Mouse (Mus musculus) lung, embryonic 16.5 days (tissue): ENCODE measurements around the gene Cmip. TPM values are rescaled to one million over a fixed set of nuclear protein-coding genes. Genes with fewer than 3 reads are reported as not detected.
A peak's percentile ranks its signal among the peaks of the same experiment; 100 is the strongest.

ENCODE experiments used
- ATAC-seq: fragments of 200-750 bp; cut with Nextera tagmentation; 2 replicates; pipeline ENCODE4 v1.8.0; 2017; ENCODE audit warnings: low read depth, mild to moderate bottlenecking, moderate library complexity
- H3K27ac ChIP-seq: fragments of 300-500 bp; sonication (generic); 2 replicates; pipeline ENCODE4 v1.5.1; 2014; ENCODE audit warnings: mild to moderate bottlenecking, control low read depth, low read length
- H3K27me3 ChIP-seq: fragments of 300-500 bp; sonication (generic); 2 replicates; pipeline ENCODE4 v1.6.1; 2014; ENCODE audit warnings: low read depth, low read length, mixed read lengths; ENCODE audit not compliant: control insufficient read depth, insufficient read depth
- H3K36me3 ChIP-seq: fragments of 300-500 bp; sonication (generic); 2 replicates; pipeline ENCODE4 v1.6.1; 2014; ENCODE audit warnings: low read length; ENCODE audit not compliant: control insufficient read depth, insufficient read depth
- H3K4me1 ChIP-seq: fragments of 300-500 bp; sonication (generic); replicated peaks from 2 replicates; pipeline ENCODE4 v1.6.1; 2014; ENCODE audit warnings: low read length, mixed read lengths; ENCODE audit not compliant: control insufficient read depth, insufficient read depth
- H3K4me2 ChIP-seq: fragments of 300-500 bp; sonication (generic); 2 replicates; pipeline ENCODE4 v1.6.1; 2014; ENCODE audit warnings: low read depth, low read length, control low read depth
- H3K4me3 ChIP-seq: fragments of 300-500 bp; sonication (generic); 2 replicates; pipeline ENCODE4 v1.5.1; 2014; ENCODE audit warnings: mild to moderate bottlenecking, low read length, control low read depth
- H3K9ac ChIP-seq: fragments of 300-500 bp; sonication (generic); 2 replicates; pipeline ENCODE4 v1.6.1; 2014; ENCODE audit warnings: low read length, control low read depth
- H3K9me3 ChIP-seq: fragments of 300-500 bp; sonication (generic); 2 replicates; pipeline ENCODE4 v1.6.1; 2016; ENCODE audit warnings: low read length; ENCODE audit not compliant: control insufficient read depth
- WGBS: fragments of 180-500 bp; shearing (Covaris S2); extraction: QIAGEN DNeasy Blood & Tissue Kit; methylation state at CpG from one replicate; pipeline ENCODE4 v1.1.7; 2014; 5-methylcytosine and 5-hydroxymethylcytosine counted together
- polyA plus RNA-seq: library from polyadenylated mRNA; unstranded; fragments of >200 nt; fragmentation: Nextera tagmentation; extraction: Ambion mirVana; gene quantifications from 2 replicates; pipeline ENCODE4 v1.2.1, GENCODE M21; 2015

Gene Cmip
- polyA plus RNA-seq, 1 experiment from 2014 or later: 11.3 TPM

DNA sequence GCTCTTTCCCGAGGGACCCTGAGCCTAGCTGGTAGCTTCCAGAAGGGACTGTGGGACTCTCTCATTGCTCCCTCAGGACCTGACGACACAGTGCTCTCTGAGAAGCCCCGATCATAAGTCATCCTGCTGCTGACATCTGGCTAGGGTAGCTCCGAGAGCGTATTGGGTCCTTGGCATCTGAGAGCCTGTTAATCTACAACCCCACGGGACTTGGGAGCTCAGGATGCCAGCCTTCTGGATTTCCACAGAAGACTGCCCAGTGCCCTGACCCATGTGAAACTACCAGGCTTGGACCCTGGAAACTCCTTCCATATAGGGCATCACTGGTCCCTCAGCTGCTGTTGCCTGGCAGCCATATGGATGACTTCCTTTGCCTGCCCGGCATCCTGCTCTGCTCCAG lies 43.3 kb downstream of the Cmip start:
- peaks cover 45% of the 10 kb centered on the region for H3K4me1 ChIP-seq
- H3K27me3 ChIP-seq: no peaks in the 10 kb centered on the region
- no peak for ATAC-seq
- H3K9ac ChIP-seq: no peak overlapping the region
- no peaks in the 10 kb centered on the region for H3K9me3 ChIP-seq
- no peak overlapping the region for H3K4me2 ChIP-seq
- H3K4me3 ChIP-seq: no peak overlapping the region
- 61% methylated on average over 7 of the region's 7 CpGs for WGBS
- H3K27ac ChIP-seq: no peak overlapping the region
- no peaks in the 10 kb centered on the region for H3K36me3 ChIP-seq

DNA sequence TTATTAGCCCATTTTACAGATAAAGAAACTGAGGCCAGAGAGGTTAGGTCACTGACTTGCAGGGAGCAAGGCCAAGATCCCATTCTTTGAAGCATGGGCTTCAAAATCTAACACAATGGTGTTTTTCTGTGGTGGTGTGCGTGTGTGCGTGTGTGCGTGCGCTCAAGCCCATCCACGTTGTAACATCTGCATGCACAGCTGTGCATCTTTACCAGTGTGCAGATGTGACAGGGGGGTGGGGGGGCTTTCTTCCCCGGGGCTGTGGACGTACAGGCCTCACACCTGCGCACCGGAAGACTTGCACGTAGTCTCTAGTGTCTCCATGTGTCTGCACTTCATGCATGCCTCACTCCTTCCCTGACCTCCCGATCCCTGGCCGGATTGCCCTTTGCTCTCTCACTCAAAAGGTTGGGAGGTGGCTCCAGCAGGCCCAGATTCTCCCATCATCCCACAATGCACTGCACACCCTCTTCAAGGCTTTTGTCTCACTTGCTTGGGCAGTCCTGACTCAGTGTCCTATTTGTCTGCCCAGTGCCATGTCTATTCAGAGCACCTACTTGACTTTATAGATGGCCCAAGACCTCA lies 44.7 kb downstream of the Cmip start:
- Histone ChIP-seq H3K4me1 (peaks cover 45% of the 10 kb centered on the region), H3K27me3 (no peaks in the 10 kb centered on the region)

DNA sequence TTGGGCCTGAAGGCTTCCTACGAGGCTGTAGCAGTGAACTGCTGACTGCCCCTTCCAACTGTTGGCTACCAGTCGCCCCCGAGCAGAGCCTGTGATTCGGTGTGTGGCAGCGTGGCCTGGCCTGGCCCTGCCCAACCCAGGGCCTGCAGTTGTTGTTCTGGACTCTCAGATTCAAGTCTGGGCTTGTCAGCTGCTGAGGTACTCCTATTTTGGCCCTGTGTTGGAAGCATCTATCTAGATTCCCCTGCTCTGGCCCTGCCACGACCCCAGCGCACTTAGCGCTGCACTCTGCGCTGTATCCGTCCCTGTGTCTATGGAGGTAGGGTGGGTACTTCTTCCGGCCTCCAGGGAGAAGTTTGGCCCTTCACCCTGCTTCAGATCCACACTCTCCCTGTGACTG lies 45.2 kb downstream of the Cmip start:
- ATAC-seq: no peak
- WGBS: 78% methylated on average over 11 of the region's 11 CpGs

More for the DNA sequence above, 44.7 kb downstream of the Cmip start:
- Histone ChIP-seq H3K9me3 (no peaks in the 10 kb centered on the region), H3K4me3 (no peak overlapping the region), H3K4me2 (no peak overlapping the region), H3K27ac (no peak overlapping the region), H3K36me3 (no peaks in the 10 kb centered on the region), H3K9ac (no peak overlapping the region)
- 88% methylated on average over 12 of the region's 12 CpGs for WGBS
- ATAC-seq: no peak

DNA sequence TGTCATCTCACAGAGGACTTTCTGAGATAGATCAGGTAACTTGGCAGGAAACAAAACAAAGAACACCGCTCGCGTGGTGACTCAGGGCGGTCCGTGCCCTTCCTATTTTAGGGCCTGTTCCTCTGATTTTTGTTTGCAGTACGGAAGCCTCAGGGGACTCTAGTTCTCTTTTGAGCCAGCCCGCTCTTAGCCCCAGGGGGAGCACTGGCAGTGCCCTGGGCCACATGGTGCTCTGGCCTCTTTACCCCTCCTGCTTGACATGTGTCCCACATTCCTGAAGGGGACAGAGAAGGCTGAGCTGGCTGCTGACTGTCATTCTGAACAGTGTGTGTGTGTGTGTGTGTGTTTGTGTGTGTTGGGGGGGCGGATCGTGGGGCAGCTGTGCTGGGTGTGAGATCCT lies 46.8 kb downstream of the Cmip start:
- Histone ChIP-seq H3K4me1 (peaks cover 44% of the 10 kb centered on the region), H3K36me3 (no peaks in the 10 kb centered on the region), H3K27ac (no peak overlapping the region), H3K27me3 (no peaks in the 10 kb centered on the region), H3K4me2 (no peak overlapping the region), H3K4me3 (no peak overlapping the region), H3K9ac (no peak overlapping the region), H3K9me3 (no peaks in the 10 kb centered on the region)
- no peak for ATAC-seq
- WGBS: 36% methylated on average over 9 of the region's 9 CpGs

More for the DNA sequence above, 45.2 kb downstream of the Cmip start:
- Histone ChIP-seq H3K4me2 (no peak overlapping the region), H3K4me1 (peaks cover 45% of the 10 kb centered on the region), H3K9me3 (no peaks in the 10 kb centered on the region), H3K4me3 (no peak overlapping the region), H3K9ac (no peak overlapping the region; the same call in 1 of the 2 replicates), H3K27me3 (no peaks in the 10 kb centered on the region), H3K36me3 (no peaks in the 10 kb centered on the region), H3K27ac (no peak overlapping the region)

DNA sequence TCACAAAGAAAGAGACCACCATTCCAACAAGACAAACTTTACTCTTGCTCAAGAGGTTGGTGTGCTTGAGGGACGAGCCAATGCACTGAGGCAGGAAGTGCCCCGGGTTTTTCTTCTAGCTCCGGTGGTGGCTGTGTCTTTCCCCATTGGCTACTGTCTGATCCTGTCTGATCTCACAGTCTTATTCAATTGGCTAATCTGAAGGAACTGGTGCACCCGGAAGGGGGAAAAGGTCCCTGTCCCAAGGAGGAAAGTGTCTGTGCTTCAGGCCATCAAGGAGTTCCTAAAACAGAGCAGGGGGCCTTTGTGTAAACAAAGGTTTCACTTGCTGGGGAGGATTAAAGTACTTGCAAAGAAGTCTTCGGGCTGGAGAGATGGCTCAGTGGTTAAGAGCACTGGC lies 48.5 kb downstream of the Cmip start:
- H3K27me3 ChIP-seq: no peaks in the 10 kb centered on the region
- no peak overlapping the region for H3K9ac ChIP-seq
- no peak for ATAC-seq
- no peak overlapping the region for H3K4me3 ChIP-seq
- no peaks in the 10 kb centered on the region for H3K36me3 ChIP-seq
- H3K9me3 ChIP-seq: no peaks in the 10 kb centered on the region
- H3K27ac ChIP-seq: no peak overlapping the region
- WGBS: 33% methylated on average over 5 of the region's 5 CpGs
- peaks cover 43% of the 10 kb centered on the region for H3K4me1 ChIP-seq
- no peak overlapping the region for H3K4me2 ChIP-seq

DNA sequence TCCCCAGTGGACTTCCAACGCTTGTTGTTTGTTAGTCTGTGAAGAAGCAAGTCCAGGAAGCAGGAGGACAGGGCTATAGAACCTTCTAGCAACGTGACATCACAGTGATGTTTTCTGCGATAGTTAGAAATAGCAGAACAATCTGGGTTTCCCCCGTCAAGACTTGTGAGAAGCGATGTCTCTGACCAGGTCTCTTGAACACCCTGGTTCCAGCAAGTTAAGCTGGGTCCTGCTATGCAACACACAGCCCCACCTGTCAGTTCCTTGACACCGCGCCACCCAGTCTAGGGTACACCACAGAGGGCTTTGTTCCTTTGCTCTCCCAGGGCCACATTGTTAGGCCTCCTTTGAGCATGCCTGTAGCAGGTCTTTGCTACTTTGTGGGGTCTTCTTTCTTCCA lies 49.9 kb downstream of the Cmip start:
- no peak for ATAC-seq
- Histone ChIP-seq H3K9ac (no peak overlapping the region), H3K4me1 (peaks cover 49% of the 10 kb centered on the region)

DNA sequence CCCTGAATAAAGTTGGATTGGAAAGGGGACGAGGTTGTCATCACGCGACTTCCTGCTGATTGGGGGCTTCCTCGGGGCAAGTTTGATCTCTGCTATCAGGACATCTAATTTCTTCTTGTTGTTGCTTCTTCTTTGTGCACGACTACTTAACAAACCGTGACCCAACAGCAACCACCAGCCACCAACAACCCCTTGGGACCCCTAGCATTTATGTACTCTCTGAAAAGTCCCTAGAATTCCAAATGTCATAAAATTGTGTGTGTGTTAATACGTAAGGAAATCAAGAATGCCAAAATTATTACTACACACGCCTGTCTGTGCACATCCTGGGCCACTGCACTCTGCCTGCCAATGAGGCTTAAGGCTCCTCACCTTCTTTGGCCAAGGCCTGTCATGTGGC lies 50.4 kb downstream of the Cmip start:
- H3K4me1 ChIP-seq: peaks cover 49% of the 10 kb centered on the region
- no peak for ATAC-seq

More for the DNA sequence above, 49.9 kb downstream of the Cmip start:
- H3K4me2 ChIP-seq: no peak overlapping the region
- H3K9me3 ChIP-seq: no peaks in the 10 kb centered on the region
- H3K27ac ChIP-seq: no peak overlapping the region
- no peak overlapping the region for H3K4me3 ChIP-seq
- no peaks in the 10 kb centered on the region for H3K27me3 ChIP-seq
- H3K36me3 ChIP-seq: no peaks in the 10 kb centered on the region
- WGBS: 82% methylated on average over 7 of the region's 7 CpGs

DNA sequence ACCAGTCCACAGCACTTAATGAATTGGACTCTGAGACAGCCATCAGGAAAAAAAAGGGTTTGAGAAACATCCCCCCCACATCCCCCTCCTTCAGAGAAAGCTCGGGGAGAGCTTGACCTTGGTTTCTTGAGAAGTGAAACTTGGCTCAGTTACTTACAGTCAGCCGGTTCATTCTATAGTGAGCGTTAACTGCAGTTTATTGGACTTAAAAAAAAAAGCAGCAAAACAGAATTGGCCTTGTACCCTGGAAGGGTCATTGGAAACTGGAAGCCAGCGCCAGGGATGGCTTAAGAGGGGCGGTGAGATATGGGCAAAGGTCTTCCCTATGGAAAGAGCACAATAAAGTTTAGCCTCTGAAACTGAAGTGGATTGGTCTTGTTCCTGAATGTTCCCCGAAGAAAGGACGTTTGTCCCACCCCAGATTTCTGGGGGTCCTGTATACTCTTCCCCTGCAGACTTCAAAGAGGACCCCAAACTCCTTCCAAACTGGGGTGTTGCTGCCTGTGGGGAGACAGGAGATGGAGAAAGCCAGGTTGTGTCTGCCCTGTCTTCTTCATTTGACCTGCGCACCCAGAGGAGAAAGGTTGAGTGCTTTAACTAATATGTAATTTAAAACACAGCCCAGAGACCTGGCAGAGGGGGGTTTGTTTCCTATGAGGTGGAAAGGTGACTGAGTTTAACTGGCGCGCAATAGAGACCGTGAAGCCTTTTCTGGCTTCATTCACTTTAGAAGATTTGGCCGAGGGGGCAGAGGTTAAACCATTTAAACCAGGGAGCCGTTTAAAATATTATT lies 51.6 kb downstream of the Cmip start:
- Histone ChIP-seq H3K36me3 (no peaks in the 10 kb centered on the region), H3K4me3 (no peak overlapping the region), H3K27ac (peak overlapping the region; percentile 62), H3K27me3 (no peaks in the 10 kb centered on the region), H3K9me3 (no peaks in the 10 kb centered on the region), H3K4me1 (peaks cover 43% of the 10 kb centered on the region), H3K4me2 (no peak overlapping the region), H3K9ac (no peak overlapping the region)
- 64% methylated on average over 13 of the region's 13 CpGs for WGBS
- ATAC-seq: peak; percentile 34

More for the DNA sequence above, 50.4 kb downstream of the Cmip start:
- no peaks in the 10 kb centered on the region for H3K9me3 ChIP-seq
- H3K9ac ChIP-seq: no peak overlapping the region
- H3K36me3 ChIP-seq: no peaks in the 10 kb centered on the region
- H3K27me3 ChIP-seq: no peaks in the 10 kb centered on the region
- no peak overlapping the region for H3K4me3 ChIP-seq
- no peak overlapping the region for H3K27ac ChIP-seq
- no peak overlapping the region for H3K4me2 ChIP-seq
- WGBS: 78% methylated on average over 8 of the region's 8 CpGs

DNA sequence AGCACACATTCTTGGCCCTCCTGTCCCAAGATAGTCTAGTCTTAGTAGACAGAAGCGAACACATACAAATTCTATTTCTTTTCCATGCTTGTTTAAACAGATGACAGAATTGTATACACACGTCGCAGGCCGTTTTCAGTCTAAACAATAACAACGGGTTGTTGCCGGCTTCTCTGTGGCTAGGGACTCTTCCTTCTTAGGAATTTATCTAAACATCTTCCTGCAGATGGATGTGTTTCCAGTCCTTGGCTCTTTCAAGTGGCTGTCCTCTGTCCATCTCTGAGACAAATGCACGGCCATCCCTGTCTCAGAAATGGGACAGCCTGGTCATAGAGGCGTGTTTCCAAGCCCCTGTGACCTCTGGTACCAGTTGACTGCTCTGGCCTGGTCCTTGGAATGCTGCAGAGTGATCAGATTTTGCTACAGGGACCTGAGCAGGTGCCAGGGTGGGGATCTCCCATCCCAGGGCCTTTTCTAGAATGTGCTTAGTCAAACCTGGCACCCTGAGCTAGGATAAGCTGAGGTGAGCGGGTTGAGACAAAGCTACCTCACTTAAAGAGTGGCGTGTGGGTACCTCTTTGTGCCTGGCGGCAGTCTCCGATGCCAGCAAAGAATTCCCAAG lies 52.9 kb downstream of the Cmip start:
- ATAC-seq: 0 out of 2 replicates have a peak, but pooled peaks have one; percentile 3
- peak overlapping the region; percentile 48 for H3K27ac ChIP-seq
- H3K27me3 ChIP-seq: no peaks in the 10 kb centered on the region
- 56% methylated on average over 12 of the region's 12 CpGs for WGBS
- no peak overlapping the region for H3K4me3 ChIP-seq
- no peak overlapping the region for H3K4me2 ChIP-seq
- no peaks in the 10 kb centered on the region for H3K9me3 ChIP-seq
- H3K9ac ChIP-seq: no peak overlapping the region
- H3K4me1 ChIP-seq: peaks cover 42% of the 10 kb centered on the region
- H3K36me3 ChIP-seq: no peaks in the 10 kb centered on the region
